Mouse (Mus musculus): Measurements from ENCODE around the gene Ppp1r1b. TPM values are rescaled to one million over a fixed set of nuclear protein-coding genes. Genes with fewer than 3 reads are reported as not detected.

Gene Ppp1r1b
- total RNA-seq, 2 experiments from 2014 or later = 1.00 to 1.7 TPM

- DNase-seq = no peak
Measured at GRCm38 (mm10) chr11:98328371-98329069, 19.7 kb upstream of the Ppp1r1b start.

- no peak for DNase-seq
Measured at GRCm38 (mm10) chr11:98329081-98329959, 18.9 kb upstream of the Ppp1r1b start, which contains the start of gene Neurod2. TSS of gene Neurod2 (minus strand) at chr11:98329648.

GRCm38 (mm10) chr11:98329960-98330744 is 18.1 kb upstream of the Ppp1r1b start:
- no peak for DNase-seq

GRCm38 (mm10) chr11:98330745-98331204 is 17.4 kb upstream of the Ppp1r1b start:
- DNase-seq = no peak

- no peak for DNase-seq
Measured at GRCm38 (mm10) chr11:98331401-98331800, 16.8 kb upstream of the Ppp1r1b start.

GRCm38 (mm10) chr11:98332186-98332585 is 16.0 kb upstream of the Ppp1r1b start:
- DNase-seq = no peak

- DNase-seq = no peak
Measured at GRCm38 (mm10) chr11:98332841-98333240, 15.4 kb upstream of the Ppp1r1b start.

GRCm38 (mm10) chr11:98333263-98333696 is 14.9 kb upstream of the Ppp1r1b start:
- DNase-seq = no peak

- no peak for DNase-seq
Measured at GRCm38 (mm10) chr11:98333981-98334741, 14.0 kb upstream of the Ppp1r1b start.

GRCm38 (mm10) chr11:98335250-98335649 is 13.0 kb upstream of the Ppp1r1b start:
- no peak for DNase-seq

GRCm38 (mm10) chr11:98336245-98337107 is 11.7 kb upstream of the Ppp1r1b start:
- no peak for DNase-seq

GRCm38 (mm10) chr11:98338507-98338961 is 9.7 kb upstream of the Ppp1r1b start:
- DNase-seq = peak; percentile 62

GRCm38 (mm10) chr11:98339071-98339501 is 9.1 kb upstream of the Ppp1r1b start:
- DNase-seq = no peak

GRCm38 (mm10) chr11:98339679-98340287 is 8.4 kb upstream of the Ppp1r1b start:
- DNase-seq = no peak

GRCm38 (mm10) chr11:98340597-98340996 is 7.6 kb upstream of the Ppp1r1b start:
- no peak for DNase-seq

- DNase-seq = no peak
Measured at GRCm38 (mm10) chr11:98341174-98341573, 7.0 kb upstream of the Ppp1r1b start.

GRCm38 (mm10) chr11:98342000-98342945 is 5.9 kb upstream of the Ppp1r1b start:
- peak; percentile 96 for DNase-seq

- peak; percentile 90 for DNase-seq
Measured at GRCm38 (mm10) chr11:98345253-98345652, 3.0 kb upstream of the Ppp1r1b start.

- no peak for DNase-seq
Measured at GRCm38 (mm10) chr11:98346168-98346567, 2.0 kb upstream of the Ppp1r1b start.

All from adrenal gland, postnatal 10 days (tissue).